Mouse (Mus musculus): ENCODE data around the gene Zbtb20.

The Zbtb20 gene

DNA sequence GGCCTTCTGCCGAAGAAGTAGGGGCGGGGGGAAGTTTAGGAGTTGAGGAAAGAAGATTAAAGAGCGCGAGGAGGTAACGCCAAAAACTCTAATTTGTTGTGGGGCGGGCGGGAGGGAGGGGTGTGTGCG lies at the start of gene Zbtb20:
Gene Zbtb20 (plus strand): TSS at position 30 of the 129 bp plus-strand sequence.
- no peak for DNase-seq

DNA sequence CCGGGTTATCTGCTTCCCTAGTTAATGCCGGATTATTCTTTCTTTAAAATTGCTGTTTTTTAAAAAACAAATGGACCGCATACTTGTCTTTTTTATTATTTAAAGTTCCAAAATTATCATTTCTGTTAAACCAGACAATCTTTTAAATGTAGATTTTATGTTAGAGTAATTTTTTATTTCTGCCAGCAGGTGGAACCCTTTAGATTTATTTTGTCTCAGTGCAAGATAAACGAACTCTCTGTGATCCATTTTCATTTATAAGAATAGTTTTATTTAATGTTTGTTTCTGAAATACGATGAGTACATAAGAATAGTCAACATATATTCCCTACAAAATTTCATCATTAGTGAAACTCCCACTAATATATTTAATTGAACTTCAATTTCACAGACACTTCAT lies 39.7 kb upstream of the Zbtb20 start:
- DNase-seq = peak in 1 of 2 experiments; percentile 6

DNA sequence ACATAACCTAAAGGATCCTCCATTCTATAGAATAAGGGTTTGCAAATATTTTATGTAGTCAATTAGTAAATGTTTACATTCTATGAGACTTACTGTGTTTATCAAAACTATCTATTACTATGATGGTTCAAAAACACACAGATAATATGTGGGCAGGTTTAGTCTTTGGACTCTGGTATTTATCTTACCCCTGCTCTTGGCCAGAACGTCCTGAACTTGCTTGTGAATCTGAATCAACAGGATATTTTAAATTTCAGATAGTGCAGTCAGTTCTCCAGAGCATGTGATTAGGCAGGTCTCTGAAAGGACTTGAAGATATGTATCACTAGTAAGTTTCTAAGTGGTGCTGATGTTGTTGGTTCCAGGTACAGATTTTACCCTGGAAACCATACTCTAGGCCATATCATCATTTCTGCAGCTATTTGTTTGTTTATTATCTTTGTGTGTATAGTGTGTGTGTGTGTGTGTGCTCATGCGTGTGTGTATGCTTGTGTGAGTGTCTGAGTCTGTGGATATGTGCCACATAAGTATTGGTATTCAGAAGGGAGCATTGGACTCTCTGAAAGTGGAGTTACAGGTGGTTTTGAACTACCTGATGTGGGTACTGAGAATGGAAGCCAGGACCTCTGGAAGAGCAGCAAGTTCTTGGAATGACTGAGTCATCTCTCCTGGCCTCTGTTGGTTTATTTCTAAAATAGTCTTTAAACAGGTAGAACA lies 39.1 kb upstream of the Zbtb20 start:
- DNase-seq = no peak

DNA sequence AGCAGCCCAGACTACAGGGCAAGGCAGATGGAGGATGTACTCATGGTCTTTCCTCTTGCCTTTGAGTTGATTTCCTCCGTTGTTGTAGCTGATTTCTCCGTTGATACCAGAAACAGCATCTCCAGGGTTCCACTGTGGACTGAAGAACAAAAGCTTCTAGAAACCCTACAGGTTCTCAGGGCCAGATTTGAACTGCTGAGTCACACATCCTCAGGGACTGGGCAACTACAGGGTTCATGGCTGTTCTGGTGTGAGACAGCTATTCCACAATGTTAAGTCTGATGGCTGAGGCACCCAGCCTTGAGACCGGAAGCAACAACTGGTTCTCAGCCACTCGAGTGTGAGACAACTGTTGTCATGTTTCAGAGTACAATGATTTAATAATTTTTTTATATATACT lies 37.5 kb upstream of the Zbtb20 start:
- DNase-seq = no peak

DNA sequence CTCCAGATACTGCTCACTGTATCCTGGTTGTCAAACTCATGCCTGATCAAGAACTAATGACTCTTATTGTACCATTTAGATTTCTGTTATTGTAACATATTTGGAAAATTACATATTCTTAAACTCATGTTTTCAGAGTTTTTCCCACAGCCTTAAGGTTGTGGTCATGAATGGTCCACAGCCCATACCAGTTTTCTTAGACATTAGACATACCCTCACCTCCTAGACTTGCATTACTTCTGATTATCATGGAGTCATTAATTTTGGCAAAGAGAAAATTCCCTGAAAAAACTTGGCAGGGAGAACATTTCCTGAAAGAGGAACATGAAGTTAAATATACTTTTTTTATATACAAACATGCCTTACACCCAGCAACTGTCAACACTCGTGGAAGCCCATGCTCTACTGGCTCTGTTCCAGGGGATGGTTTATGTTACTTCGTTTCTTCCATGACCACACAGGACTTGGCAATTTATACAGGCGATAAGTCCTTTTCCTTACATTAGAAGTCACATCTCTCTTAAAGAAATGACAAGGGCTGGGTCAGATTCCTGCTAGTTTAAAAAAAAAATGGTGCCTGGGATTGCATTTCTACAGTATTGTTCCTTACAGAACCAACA lies 18.0 kb upstream of the Zbtb20 start:
- DNase-seq = no peak

DNA sequence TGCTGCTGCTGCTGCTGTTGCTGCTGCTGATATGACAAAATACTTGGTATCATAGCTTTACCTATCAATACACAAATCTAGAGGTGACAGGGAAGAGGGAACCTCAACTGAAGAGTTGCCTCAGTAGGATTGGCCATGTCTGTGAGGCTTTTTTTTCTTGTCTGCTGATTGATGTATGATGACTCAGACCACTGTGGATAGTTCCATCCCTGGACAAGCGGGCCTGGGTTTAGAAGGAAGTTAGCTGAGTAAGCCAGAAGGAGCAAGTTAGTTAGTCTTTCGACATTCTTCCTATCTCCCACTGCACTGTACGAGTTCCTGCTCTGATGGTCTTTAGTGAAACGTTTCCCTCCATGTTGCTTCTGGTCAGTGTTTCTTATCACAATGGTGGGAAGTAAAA lies 16.4 kb upstream of the Zbtb20 start:
- no peak for DNase-seq

DNA sequence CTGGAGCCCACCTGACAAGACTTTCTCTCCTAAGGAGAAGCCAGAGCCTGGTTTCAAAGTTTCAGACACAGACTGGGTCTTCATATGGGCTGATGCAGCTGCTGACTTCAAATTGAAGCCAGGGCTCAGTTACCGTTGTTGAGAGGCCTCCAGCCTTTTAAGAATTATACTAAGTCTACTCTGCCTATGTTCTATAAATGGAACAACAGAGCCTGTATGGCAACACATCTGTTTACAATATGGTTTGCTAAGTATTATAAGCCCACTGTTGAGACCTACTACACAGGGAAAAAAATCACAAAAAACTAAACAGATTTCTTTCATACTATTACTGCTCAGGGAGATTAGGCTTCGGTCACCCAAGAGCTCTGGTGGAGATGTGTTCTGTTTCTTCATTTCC lies 12.4 kb upstream of the Zbtb20 start:
- DNase-seq = no peak

DNA sequence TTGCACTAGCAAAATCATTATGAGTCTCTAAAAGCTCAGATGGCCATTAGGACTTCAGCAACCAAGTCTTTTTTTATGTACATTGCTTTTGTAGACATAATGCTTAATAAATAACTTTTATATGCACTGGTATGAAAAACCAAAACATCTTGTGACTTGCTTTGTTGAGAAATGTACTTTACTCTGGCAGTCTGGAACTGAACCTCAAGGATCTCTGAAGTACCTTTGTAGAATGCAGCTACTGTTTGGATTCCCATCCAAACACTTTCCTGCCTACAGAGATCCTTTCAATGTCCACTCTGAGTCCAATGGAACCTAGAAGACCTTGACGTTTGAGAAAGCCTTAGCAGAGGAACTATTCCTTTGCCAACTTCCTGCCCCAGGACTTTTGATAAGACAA lies 9.6 kb upstream of the Zbtb20 start:
- DNase-seq = no peak

DNA sequence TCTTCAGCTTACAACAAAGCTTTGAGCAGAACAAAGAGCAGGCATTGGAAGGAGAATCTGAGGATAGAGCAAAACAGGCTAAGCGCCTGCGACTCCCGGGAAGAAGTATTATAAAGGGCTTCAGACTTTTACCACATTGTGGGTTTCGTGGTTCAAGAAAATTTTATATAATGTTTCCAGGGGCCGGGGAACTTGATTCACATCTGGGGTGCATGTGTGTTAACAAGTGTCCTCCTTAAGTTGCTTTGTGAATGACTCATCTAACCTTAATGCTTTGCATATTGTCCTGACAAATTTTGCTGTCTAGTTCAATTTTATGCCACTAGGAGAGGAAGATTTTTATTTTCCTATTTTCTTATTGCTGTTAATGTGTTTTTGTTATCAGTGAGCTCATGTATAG lies 3.6 kb upstream of the Zbtb20 start:
- no peak for DNase-seq

DNA sequence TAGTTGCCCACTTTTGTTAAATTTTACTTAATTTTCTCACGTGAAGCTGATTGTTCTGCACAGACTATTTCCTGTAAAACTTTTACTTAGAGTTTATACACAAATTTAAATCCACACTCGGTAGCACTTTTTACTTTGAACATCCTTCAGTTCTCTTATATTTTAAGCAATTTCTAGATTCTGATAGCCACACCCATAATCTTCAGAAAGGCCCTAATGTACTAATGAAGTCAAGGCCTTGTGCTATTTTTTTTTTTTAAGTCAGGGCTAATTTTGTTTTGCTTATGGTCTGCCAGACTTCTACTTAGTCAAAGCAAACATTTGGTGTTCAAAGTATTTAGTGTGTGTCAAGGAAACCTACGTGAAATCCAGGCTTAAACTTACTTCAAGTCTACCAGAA lies 1.7 kb upstream of the Zbtb20 start:
- no peak for DNase-seq

DNA sequence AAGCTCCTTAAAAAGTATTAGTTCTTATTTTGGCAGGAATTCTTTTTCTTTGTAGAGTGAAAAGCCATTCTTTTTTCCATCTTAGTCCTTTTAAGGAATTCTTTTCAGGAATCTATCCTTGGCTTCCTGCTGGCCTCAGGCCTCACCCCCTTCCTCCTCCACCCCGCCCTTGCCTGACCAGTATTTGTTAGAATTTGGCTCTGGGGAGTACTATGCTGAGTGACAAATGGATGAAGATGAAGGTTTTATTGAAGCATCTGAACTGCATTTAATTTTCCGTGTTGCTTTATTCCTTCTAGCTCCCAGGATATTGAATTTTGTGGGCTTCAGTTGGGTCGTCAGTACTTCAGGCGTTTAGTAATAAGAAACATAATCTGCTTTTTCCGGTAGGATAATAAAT lies 1.2 kb upstream of the Zbtb20 start:
- peak; percentile 41 to 55 for DNase-seq

DNA sequence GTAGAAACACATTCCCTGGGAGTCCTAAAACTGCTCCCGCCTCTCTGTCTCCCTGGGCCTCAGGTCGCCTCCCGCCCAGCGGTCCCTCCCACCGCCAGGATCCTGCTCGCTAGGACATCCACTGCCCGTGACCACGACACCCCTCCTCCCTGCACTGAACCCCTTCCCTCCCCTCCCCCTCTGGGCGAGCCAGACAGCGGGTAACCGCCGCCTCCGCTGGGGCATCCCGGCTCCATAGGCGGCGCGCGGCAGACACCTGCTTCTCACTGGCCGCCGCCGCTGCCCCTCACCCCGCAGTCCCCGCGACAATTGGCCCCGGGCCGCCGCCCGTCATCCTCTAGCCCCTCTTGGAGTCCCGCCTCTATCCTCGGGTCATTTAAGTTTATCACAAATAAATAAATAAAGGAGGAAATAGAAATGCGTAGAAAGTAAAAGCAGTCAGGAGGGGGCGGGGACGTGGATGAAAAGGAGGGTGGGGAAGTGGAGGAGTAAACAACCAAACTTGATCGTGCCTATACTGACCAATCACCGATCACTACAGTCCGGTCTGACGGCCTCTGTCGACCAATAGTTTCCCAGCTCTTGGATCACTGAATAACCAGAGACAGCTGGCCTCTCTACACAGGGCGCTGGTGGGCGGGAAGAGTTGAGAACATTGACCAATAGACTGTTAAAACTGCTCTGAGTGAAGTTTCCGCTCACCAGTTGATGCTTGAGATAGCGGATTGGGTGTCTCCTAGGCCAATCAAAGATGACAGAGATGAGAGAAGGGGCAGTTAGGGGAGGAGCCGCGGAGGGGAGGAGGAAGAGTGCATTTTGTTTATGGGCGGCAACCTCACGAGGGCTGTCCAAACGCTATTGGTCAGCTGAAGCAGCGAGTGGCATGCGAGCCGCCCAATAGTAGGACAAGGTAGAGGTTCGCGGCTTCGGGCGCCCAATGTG lies 500 bp upstream of the Zbtb20 start:
- peak; percentile 100 for DNase-seq

DNA sequence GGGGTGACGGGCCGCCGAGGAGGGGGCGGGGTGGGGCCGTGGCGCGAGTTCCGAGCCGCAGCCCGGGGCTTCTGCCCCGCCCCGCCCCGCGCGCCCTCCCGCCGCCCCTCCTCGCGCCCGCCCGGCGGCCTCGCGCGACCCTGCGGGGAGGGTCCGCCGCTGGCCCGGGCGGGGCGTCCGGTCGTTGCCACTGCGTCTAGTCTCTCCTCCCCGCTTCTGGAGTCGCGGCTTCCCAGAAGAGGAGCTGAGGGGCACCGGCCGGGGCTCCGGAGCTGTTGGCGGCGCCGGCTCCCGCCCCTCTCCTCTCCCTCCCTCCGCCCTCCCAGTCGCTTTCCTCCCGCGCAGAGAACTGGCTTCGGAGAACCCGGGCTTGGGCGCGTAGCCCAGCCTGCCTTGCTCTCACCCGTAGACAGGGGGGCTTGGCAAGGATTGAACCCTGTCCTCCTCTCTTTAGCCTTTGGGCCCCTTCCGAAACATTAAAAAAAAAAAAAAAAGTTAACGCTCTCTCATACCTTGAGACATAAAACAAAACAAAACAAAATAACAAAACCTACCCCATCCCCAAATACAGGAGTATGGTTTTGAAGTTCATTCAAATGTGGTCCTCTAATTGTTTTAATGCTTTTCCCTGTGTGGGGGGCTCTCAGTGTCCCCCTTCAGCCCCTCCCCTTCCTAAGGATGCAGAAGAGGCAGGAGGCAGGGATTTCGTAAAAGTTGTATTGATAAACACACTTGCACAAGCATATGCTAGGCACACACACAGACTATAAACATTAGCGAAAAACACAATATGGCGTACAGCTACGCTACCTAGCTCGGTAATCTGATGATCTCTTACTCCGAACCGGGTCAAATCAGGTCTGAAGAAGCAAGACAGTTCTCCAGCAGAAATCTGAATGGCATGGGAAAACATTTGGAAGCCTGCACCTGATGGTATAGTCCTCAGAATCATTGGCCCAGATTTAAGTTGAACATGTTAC lies 630 bp downstream of the Zbtb20 start:
- DNase-seq = peak; percentile 73 to 77

DNA sequence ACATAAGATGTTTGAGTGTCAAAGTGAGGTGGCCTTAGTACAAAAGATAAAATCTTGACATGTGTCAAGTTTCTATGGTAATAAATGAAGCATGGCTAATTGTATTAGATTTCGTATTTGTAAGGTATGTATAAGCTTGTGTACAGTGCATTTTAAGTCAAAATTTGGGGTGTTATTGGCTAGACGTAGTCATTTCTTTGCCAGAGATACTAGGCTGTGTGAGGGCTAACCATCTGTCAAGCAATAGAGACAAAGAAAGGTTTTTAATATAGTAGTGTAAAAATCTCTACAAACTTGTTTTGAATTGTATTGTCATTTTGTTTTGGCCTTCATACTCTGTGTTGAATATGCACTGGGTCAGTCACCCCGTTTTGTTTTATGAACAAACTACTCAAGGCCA lies 4.4 kb downstream of the Zbtb20 start:
- no peak for DNase-seq

DNA sequence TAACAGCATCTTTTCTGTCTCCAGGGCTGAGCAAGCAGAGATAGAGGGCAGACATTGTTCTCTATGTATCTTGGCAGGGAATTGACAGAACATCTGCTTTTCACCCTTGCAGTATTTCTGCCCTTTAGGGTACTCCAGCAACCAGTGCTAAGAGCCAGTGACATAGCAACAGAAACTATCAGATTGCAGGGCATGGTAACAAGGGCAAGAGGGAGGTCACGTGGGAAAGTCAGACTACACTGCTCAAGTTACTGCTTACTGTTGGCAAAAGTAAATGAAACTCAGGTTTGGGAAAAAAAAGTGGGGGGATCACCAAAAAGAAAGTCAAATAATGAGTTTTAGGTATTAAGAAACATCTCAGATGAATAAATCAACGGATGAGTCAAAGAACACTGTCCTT lies 9.9 kb downstream of the Zbtb20 start:
- DNase-seq = no peak

DNA sequence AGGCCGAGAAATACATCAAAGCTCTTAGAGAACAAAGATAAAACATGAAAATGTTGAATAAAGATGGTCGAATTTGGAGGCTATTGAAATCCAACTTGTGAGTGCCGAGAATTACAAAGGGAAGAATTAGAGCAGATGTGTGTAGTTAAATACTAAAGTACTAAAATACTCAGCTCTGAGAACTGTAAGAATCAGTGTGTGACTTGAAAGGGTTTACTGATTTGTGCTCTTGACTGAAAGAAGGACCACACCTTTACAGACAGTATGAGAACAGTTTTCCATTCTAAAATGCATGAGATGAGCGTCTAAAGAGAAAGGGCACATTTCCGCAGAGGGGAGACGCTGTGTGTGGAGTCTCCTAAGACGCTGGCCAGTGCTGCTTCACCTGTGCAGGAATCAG lies 10.3 kb downstream of the Zbtb20 start:
- no peak for DNase-seq

DNA sequence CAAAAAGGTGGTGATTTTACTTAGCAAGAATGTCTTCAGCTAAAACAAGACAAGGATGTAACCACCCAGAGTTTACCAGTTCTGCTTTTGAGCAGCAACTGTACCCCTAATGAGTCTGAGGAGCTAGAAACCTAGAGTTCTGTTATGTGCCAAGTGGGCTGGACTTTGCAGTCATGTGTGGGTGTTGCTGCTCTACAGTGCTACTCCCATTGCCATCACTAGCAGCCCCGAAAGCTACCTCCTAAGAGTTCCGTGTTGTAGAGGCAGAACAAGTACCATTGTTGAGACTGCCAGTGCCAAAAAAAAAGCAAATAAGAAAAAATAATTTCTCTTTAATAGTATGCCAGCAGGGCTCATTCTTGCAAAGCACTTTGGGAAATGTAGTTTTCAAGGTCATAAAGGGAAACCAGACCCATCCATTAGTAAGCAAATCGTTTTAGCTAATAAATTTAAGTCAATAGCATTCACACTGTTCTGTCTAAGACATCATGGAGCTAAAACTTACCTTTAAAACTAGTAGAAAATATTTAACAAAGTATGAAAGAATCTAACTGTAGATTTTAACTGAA lies 21.5 kb downstream of the Zbtb20 start:
- peak in 1 of 2 experiments; percentile 34 for DNase-seq

DNA sequence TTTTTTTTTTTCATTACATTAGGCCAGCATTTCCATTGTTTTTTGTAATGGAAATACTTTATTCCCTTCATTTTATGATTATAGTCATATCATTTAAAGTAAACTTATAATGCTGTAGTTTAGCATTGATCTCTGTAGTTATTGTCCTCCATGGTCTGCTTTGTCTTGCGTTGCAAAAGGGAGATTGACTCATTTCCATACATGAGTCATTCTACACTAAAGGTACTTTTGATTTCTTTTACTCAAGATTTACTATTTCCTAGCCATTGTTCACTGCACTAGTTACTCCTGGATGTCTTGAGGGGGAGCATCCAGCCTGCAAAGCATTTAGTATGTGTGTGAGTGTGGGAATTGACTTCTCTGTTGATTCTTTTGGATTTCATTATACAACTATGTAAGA lies 24.6 kb downstream of the Zbtb20 start:
- no peak for DNase-seq

DNA sequence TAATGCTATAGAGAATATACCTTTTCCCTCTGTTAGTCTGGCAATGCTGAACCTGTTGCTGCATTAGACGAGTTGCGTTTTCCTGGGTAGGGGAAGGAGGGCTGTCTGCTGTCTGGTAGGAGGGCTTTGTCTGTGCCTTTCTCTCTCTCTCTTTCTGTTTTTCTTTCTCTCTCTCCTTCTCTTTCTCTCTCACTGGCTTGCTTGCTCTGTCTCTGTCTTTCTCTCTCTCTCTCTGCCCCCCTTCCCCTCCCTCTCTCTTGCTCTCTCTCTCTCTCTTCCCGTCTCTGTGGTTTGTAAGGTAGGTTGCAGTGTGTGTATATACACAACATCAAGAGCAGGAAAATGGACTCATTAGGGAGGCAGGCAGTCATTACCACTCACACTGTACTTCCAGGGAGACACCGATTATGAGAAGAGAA lies 31.6 kb downstream of the Zbtb20 start:
- DNase-seq = peak; percentile 56 to 76

DNA sequence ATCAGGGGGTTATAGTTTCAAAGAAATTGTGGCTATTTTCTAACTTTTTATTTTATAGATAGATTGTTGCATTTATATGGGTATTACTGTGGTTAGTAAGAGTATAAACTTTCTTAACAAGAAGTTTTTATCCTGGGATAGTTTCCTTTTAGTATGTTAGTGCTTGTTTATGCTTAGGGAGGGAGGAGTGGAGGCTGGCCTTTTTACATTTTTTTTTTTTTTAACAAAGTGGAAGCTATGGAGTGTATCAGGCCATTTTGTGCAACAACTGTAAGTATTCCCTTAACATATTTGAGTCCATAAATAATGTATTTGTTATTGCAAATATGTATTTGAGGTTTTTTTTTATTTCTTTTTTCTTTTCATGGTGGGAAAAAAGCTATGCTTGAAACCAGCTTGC lies 32.7 kb downstream of the Zbtb20 start:
- no peak for DNase-seq

DNA sequence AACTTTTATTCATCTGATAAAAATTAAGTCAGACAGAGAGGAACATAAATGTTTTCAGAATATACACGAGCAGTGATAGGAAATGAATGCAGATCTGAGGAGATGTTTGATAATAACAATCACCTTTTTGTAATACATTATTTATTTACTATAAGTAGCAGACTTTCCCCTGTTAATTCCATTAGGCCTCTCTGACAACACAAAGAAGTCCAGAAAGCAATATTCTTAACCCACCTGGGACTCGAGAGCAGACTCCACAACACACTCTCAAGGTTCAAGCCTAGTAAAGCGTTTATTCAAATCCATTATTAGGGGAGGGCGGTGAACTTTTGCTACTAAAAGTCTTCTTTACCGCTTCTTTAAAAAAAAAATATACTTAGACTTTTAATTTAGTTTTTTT lies 33.2 kb downstream of the Zbtb20 start:
- no peak for DNase-seq

DNA sequence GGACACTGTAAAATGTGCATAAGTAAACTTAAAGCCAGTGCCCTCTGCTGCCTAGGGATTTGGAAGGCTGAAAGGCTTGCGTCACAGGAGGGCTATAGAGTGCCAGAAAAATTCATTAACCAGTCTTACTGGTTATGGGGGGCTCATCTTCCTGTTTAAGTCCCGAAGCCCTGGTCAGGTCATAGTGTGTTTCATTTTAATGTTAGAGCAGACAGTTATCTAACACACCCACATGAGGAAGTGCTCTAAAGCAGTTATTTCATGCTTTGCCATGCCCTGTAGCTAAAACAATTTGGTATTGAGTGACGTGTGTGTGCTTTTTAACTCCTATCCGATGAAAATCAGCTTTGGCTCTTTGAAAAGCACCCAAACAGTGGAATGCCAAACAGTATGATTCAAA lies 34.3 kb downstream of the Zbtb20 start:
- peak in 1 of 2 experiments; percentile 16 for DNase-seq

DNA sequence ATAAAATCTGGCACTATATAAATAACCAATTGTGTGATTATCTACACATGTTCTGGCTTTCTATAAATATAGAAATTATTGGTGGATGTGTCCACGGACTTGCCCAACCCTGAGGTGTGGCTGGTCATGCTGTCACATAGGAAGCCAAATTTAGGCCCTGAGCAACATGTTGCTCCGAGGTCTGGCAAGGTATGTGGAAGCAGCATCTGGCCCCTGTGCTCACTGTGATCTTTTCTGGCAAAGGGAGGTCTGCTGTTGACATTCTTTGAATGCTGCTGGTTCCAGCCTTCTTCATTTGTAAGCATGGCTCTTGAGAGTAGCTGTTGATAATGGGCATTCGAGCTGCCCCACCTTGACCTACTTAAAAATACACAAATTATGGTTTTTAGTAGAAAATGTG lies 35.0 kb downstream of the Zbtb20 start:
- peak in 1 of 2 experiments; percentile 25 for DNase-seq

Measured in kidney, adult 8-10 months (tissue).